Mouse (Mus musculus) granulocyte monocyte progenitor cell, adult 5-6 weeks (primary cell): ENCODE results near the gene Gm10273. TPM values are rescaled to one million over a fixed set of nuclear protein-coding genes. Genes with fewer than 3 reads are reported as not detected.
A peak's percentile ranks its signal among the peaks of the same experiment; 100 is the strongest.

ENCODE experiments used
- ATAC-seq: replicated peaks from 2 replicates; pipeline ENCODE4 v1.8.0; 2016; ENCODE audit warnings: mild to moderate bottlenecking, moderate TSS enrichment, inconsistent platforms; ENCODE audit not compliant: poor library complexity, severe bottlenecking
- total RNA-seq, 2 experiments: library from RNA; stranded (forward) in 1 of 2; stranded (reverse) in 1 of 2; fragments of 200-712, 200-1000 nt in 1 of 2; fragments of >200 nt in 1 of 2; fragmentation: Nextera tagmentation in 1 of 2; gene quantifications; 2 replicates each; pipeline ENCODE4 v1.2.3; 2014 to 2017

Gene Gm10273
- total RNA-seq, 2 experiments from 2014 or later = 66.7 to 104 TPM

DNA sequence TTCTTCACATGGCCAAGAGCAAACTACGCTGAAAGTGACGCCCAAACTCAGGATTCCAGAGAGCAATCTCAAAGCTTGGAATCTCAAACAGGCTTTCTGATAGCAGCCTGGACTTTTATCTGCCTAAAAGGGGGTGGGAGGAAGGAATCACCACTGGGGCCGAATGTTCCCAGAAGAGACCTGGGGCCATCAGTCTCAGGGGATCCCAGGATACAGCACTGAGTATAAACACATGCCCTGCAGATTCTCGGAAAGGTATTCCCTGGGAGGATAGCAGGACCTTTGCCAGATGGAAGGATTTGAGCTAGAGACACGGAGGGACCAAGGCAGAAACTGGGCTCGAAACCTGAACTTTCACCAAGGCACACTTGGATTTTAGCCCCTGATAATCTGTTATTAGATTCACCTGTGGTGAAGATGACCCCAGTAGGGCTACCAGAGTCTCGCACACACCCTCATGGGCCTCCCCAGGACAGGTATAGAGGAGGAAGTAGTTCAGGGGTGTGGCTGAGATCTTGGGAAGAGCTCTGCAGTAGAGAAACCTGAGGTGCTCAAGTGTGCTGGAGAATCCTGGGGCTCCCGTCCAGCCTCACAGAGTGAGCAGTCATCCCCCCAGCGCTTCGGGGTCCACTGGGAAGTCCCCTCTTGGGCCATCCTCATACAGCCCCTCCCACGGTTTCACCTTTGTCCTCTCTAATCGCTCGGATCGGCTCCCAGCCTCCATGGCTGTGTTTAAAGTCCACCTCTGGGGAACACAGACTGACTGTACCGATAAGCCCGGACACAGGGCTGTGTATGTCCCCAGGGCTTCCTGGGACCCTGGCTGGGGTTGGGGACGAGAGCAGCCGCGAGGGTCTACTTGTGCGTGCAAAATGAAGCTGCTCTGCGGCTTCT is 7.7 kb downstream of the Gm10273 start, which contains the start of gene Pla2g12b:
Gene Pla2g12b, plus strand, starts transcription at position 762 of the 894 bp plus-strand sequence.
- no peak for ATAC-seq

DNA sequence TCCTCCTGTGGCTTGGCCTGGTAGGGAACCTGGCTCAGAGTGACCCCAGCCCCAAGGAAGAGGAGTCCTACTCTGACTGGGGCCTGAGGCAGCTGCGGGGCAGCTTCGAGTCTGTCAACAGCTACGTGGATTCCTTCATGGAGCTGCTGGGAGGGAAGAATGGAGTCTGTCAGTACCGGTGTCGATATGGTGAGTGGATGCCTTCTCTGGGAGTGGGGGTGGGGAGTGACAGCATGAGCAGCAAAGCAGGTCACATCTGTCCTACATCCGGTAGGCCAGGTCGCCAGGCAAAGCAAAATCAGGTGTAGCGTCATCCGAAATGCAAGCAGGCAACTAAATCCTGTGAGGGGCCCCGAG is 8.3 kb downstream of the Gm10273 start:
- no peak for ATAC-seq

DNA sequence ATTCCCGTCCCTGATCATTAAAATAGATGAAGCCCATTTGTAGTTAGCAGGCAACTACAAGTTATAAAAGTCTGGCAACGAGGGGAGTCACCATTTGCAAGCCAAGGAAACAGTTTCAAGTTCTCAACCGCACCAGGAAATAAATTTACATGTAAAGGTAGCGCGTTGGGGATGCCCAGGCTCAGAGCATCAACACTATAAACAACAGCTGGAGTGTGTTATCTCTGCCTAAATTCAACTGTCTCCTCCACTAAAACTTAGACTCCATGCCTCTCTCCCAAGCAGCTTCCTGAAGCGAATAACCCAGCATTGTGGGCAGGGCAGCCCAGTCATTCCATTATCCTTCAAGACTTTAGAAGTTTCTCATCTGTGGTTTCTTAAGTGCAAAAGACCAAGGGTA is 13.1 kb downstream of the Gm10273 start:
- ATAC-seq = no peak

DNA sequence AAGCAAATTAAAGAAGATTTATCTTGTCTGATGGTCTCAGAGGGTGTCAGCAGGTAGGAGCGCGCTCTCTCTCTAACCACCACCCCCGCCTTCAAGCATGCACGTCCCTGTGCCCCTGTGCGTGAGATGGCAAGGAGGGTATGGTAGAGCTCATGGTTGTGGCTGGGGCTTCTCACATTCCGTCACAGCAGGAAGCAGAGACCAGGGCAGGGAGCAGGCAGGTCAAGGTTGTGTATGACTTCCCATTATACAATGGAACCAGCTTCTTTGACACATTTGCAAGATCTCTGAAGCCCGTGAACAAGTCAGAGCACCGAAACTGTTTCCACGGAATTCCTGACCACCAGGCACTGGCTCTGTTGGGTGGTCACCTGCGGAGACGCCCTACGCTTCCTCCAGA is 14.8 kb downstream of the Gm10273 start:
- ATAC-seq = no peak

DNA sequence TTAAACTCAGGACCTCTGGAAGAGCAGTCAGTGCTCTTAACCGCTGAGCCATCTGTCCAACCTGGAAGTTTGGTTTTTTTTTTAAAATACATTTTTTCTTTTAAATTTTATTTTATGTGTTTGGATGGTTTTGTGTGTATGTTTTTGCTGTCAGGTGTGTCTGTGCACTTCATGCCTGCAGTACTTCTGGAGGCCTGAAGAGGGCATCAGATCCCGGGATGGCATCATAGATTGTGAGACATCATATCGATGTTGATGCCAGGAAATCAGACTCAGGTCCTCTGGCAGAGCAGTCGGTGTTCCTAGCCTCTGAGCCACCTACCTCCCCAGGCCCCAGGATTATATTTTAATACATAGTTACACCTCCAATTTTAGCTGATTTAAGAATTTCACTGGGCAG is 18.3 kb downstream of the Gm10273 start:
- no peak for ATAC-seq

DNA sequence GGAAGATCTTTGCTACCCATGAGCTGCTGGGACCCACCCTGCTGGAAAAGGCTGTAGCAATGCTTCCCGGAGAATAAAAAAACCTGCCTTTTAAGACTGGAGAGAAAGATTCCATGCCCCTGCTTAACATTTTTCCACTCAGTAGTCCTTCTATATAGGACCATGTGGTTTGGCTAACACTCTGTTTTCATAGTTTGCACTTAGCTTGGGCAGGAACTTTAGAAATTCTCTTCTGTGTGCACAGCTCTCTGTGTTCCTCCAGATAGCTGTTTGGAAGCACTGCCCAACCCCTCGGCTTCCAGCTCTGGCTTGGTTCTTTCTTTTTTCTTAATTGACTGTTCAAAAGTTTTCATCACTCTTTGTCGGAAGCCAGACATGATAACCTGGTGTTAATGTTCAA is 21.2 kb downstream of the Gm10273 start:
- no peak for ATAC-seq

DNA sequence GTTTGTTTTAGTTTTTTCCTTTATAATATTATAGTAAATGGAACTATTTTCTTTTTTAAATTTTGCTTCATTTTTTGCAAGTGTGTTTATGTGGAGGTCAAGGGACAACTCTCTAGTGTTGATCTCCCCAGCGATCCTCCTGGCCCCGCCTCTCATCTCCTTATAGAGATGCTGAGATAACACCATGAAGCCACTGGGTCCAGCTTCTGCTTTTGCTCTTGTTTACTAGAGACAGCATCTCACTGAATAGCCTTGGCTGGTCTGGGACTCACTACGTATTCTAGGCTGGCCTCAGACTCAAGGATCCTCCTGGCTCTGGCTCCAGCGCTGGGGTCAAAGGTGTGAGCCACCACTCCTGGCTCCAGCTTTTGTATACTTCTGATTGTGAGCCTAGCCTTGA is 24.1 kb downstream of the Gm10273 start:
- ATAC-seq = no peak

DNA sequence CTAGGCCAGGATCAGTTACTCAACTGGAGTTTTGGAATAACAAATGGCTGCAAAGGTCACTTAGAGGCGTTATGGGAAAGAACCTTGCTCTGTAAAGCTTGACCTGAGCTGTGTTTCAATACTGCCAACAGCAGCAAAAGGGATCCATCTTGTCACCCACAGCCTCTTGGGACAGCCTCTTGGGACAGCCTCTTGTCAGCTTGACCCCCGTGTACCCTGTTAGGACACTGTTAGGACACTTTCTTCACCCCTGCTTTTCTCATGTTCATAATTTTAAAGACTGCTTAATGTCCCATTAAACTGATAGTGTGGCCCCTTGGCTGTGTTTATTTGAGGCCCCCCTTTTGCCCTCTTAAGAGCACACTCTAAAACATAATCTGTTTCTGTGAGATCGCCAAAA is 29.0 kb downstream of the Gm10273 start:
- ATAC-seq = no peak

DNA sequence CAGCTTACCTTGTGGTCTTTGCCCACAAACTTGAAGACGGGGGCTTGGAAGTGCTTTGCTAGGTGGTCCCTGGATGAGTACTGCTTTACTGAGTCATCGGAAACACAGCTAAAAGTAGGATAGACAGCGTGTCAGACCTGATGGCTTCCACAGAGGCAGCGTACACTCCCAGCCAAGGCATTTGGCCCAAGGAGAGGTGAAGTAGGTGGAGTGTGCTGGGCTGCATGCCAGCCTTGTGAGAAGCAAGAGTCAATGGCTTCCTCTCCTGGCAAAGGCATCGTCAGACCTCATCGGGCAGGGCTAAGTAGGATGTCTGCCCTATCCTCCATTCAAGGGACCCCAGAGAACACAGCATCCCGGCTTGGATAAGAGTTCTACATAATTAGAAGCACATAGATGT is 29.9 kb downstream of the Gm10273 start:
- ATAC-seq = no peak

DNA sequence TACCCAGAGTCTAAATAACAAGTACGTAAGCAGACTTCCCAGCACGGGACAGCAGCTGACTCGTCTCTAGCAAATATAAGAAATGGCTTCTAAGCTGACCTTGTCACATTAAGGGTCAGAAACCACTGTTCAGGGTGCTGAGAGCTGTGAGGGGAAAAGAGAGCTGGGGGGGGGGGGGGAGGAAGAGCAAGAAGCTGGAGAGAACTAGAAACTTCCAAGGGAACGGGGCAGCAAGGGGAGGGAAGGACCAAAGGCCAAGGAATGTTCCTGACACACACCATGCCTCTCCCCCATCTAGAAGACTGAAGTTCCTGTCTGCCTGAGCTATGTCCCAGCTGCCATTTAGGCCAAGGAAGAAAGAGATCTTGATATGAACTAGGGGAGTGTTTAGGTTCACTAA is 30.9 kb downstream of the Gm10273 start:
- no peak for ATAC-seq

DNA sequence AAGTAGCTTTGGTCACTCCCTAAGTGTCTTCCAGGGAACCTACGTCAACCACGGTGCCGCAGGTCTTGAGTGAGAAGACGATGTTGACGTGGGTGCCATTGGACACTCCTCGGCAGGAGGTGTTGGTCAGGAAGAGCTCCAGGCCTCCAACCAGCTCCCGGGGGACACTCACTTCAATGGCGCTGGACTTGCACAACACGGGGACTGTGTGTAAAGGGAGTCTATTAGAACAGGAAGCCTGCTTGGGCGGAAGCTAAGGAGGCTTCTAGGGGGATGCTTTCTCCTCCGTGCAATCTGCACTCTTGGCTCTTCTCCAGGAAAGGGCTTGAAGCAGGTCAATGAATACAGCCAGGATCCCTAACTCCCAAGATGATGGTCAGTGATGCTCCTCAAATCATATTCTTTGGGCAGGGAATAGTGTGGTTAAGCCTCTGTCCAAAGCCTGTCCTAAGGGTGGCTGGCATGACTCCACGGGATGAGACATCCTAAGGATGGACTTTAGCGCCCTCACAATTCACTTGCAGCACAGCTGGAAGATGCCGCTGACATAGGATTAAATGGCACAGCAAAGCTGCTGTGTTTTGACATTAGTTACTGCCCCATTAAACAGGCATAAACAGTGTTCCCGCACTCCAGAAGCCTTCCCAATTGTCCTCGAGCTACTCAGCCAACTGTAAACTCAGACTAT is 34.2 kb downstream of the Gm10273 start:
- ATAC-seq = peak; percentile 52

DNA sequence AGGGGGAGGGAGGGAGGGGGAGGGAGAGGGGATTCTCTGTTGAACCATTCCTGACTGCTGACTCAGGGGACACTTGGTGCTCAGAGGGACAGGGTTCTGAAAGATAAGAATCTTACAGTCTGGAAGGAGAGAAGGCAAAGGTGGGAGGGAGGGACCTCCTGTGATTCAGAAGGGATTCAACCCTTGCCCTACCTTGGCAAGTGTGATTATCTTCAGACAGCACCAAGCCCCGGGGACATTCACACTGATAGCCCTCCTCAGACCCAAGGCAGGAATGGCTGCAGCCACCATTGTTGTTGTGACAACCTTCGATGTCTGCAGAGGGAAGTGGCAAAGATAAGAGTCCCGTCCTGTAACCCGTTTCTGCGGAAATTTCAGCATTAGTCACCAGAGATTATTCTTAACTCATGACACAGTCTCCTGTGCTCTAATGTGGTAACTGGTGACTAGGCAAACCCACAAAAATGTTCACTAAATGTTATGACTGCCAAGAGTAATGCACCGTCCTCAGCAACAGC is 35.3 kb downstream of the Gm10273 start:
- peak; percentile 82 for ATAC-seq

DNA sequence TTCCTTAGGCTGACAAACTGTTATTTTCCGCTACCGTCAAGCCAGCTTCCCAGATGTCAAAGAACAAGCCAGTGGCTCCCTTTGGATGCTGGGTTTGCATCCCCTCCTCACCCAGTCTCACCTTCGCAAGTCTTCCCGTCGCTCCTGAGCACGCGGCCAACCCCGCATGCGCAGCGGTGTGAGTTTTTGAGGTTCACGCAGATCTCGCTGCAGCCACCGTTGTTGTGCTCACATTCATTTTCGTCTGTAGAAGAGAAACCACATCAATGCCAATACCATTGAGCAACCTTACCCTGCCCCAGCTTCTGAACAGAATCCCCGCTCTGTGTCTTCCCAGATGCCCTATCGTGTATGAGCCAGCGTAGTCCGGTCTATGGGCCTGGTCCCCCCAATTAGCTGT is 40.3 kb downstream of the Gm10273 start:
- ATAC-seq = no peak

DNA sequence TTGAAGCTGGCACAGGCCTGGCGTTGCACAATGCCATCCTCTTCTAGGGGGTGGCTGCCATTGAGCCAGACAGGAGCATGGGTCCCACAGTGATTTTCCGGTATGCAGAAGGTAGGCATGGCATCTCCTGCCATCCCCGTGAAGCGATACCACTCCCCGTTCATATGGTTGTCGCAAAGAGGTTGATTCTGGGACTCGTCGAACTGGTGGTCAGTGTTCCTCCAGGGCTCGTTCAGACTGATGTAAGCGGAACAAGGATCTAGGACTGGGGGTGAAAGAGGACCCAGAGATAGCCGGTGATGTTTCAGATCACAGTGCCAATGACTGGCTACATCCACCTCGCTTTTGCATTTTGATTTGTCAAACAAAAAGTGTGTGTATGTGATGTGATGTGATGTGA is 43.2 kb downstream of the Gm10273 start:
- ATAC-seq = no peak

DNA sequence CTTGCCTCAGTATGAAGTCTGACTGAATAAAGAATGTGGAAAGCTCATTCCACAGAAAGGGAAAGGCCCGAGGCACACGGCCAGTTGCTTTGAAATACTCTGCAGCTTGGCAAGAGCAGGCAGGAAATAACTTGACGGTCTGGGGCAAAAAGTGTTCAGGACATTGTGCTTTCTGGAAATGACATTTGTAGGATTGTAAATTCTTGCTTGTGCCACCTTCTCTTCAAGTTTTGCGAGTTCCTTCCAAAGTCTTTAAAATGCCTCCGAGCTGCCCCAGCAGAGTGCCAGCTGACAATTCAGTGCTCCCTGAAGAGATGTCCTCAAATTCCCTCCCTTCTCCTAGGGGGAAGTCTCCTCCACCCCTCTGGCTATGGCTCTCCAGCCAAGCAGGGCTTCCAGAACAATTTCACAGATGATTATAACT is 44.1 kb downstream of the Gm10273 start:
- no peak for ATAC-seq

DNA sequence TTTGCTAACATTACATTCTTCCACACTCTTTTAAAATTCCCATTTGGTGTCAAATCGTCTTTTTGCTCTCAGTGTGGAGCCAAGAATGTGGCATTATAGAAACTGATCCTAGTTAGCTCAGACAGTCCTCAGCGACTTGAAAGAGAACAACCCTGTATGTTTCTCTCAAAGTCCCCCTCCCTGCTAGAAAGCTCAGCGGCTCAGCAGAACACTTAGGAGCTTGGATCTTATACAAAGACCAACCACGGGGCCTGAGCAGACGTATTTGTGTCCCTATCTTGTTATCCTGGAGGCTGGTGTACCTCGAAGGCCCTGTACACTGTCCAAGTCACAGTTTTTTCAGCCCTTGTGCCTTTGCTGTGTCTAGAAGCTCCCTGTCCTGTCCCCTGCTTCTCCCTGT is 44.7 kb downstream of the Gm10273 start:
- no peak for ATAC-seq

DNA sequence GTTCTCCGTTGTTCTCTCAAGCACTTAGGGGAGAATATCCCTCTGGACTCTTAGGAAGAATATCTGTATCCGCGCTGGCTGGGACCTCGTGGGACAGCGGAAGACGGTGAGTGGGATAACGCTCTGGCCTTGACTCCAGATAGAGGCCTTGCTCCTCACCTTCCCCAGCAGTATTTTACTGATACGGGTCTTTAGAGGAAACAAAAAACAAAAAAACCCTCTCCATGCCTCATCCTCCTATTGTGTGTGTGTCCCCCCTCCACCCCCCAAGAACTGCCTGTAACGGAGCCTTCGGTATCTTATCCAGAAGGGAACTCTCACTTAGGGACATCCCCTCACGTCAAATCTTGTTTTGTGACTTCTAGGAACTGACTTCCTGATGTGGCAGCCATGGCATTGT is 46.3 kb downstream of the Gm10273 start, which contains the start of gene Oit3:
Gene Oit3, minus strand, starts transcription at position 44 of the 400 bp plus-strand sequence.
- ATAC-seq = no peak

DNA sequence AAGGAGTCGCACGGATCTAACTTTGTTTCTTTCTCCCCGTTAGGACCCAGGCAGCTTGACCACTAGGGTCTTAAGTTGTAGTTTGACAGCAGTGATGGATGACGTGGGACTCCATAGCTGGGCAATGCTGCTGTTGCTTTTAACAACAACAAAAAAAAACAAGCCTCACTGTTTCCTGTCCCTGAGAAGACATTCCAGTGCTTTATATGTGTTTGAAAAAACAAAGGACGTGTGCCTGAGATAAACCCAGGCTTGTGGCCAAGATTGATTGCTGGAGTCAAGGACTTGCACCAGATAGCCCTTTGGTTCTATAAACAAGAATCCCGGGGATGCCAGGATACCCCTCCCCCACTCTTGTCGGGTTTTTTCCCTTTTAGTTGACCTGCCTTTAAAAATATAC is 47.8 kb downstream of the Gm10273 start:
- no peak for ATAC-seq

DNA sequence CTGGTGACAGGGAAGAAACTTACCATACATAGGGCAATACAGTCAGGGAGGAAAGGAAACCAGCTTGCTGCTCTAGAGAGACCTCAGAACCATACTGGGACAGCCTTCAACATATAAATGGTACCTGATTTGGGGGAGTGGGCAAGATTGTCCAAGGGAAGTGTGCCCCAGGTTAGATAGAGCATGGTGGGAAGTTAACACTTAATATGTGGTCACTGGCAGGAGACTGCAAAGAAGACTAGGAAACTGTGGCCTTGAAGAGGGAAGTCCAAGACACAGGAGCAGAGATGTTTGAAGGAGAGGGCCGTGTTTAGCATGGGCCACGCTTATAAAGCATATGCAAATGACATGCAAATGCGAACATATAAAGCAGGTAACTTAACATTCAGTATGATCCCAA is 48.7 kb downstream of the Gm10273 start:
- ATAC-seq = 0 out of 2 replicates have a peak, but pooled peaks have one; percentile 20

DNA sequence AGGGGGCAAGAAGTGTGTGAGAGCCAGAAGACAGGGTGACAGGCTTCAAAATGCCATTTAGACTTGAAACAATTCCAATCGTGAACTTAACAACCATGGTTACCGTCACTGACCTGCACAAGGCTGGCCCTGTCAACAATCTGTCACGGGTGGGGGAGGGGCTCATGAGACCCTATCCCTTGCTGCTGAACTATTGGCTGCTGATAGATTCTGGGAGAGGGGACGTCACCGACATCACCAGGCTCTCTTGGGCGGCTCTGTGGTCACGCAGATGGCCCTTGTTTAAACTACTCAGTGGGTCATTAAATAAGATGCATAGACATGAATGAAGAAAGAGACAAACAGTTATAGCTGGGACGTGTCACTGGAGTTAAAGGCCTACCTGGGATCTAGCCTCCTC is 49.2 kb downstream of the Gm10273 start:
- ATAC-seq = no peak
